Mouse (Mus musculus) thymus, postnatal 0 days (tissue): ENCODE data around the gene Tcf20. TPM values are rescaled to one million over a fixed set of nuclear protein-coding genes. Genes with fewer than 3 reads are reported as not detected.

Experiments used
- DNase-seq: peaks from one replicate; pipeline ENCODE4 v3.0.0-alpha.2; 2015; ENCODE audit warnings: low spot score
- polyA plus RNA-seq: library from polyadenylated mRNA; unstranded; fragments of >200 nt; fragmentation: Nextera tagmentation; extraction: Ambion mirVana; gene quantifications from 2 replicates; pipeline ENCODE4 v1.2.1, GENCODE M21; 2015

Tcf20 gene
- polyA plus RNA-seq, 1 experiment from 2014 or later: 13.1 TPM

GRCm38 (mm10) chr15:82928023-82928422 lies 59.6 kb downstream of the Tcf20 start:
- no peak for DNase-seq

DNA sequence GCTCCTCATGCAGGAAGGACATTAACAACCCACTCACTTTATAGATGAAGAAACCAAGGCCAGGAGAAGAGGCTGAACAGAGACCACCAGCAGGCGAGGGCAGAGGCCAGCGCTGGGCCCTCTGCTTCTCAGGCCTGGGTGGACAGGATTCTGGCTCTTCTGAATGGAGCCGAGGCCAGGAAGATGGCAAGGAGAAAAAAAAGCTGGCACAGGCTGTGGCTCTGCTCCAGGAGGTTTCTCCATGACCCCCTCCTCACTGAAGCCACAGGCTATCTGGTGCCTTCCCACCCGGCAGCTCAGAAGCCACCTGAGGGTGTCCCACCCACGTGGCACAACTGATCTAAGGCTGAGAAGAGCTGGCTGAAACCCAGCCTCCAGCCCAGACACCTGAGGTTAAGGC lies 60.6 kb downstream of the Tcf20 start:
- no peak for DNase-seq

DNA sequence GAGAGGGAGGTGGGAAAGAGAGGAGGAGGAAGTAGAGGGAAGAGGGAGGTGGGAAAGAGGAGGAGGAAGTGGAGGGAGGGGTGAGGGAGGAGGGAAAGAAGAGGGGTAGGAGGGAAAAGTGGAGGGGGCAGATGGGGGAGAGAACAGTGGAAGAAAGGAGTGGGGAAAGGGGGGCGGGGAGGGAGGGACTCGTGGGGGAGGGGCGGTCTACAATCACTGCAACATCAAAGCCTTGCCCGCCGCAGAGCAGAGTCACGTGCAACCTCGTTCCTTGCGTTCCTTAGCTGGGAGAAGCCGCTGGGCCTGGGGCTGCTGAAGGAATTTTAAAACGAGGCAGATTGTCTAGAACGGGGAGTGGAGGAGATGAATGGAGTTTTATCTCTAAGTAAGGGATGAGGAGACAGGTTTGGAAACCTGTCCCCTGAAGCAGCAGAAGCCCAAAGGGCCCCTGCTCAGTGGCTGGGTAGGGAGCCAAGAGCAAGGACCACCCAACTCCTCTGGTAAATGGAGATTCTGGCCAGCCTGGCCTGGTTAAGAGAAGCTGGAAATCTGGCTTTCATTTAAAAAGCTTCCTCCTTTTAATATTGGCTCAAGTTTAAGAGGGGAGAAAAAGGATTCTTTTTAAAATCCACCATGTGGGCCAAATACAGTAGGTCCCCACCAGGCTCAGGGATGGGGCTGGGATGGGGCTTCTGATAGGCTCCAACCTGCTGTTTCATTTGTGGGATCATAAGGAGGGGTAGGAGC lies 62.8 kb downstream of the Tcf20 start:
- DNase-seq: no peak

DNA sequence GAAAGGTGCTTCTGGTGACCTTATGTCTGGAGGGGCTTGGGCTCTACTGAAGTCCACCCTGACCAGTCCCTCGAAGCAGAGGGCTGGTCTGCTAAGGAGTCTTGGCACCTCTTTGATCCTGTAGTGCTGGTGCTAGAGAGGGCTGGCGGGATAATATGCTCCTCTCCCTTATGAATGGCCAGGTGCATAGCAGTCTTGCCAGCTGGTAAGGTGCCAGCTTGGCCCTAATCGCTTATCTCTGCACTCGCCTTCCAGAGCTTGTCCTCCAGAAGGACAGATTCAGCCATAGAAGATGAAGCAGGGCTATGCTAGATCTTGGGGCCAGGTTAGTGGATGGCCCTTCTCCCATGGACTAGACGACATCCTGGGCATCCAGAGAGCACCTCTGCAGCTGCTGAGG lies 64.1 kb downstream of the Tcf20 start:
- no peak for DNase-seq

GRCm38 (mm10) chr15:82922755-82923154 lies 64.9 kb downstream of the Tcf20 start:
- no peak for DNase-seq

- DNase-seq: no peak
These were observed 65.6 kb downstream of the Tcf20 start for GRCm38 (mm10) chr15:82922052-82922451.

DNA sequence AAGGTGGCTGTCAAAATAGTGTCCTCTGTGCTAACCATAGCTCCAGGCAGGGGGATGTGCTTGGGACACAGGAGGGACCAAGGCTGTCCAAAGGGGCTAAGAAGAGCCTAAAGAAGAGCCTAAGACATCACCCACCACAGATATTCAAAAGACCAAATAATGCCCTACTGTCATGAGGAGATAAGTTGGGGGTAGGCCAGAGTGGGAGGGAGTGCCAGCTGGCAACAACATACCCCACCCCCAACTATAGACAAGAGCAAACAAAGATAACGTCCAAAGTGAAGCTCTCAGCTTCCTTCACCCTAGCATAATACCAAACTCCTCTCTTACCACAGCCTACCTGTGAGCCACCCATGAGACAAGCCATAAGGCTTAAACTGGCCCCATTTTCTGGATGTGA lies 66.1 kb downstream of the Tcf20 start:
- no peak for DNase-seq

DNA sequence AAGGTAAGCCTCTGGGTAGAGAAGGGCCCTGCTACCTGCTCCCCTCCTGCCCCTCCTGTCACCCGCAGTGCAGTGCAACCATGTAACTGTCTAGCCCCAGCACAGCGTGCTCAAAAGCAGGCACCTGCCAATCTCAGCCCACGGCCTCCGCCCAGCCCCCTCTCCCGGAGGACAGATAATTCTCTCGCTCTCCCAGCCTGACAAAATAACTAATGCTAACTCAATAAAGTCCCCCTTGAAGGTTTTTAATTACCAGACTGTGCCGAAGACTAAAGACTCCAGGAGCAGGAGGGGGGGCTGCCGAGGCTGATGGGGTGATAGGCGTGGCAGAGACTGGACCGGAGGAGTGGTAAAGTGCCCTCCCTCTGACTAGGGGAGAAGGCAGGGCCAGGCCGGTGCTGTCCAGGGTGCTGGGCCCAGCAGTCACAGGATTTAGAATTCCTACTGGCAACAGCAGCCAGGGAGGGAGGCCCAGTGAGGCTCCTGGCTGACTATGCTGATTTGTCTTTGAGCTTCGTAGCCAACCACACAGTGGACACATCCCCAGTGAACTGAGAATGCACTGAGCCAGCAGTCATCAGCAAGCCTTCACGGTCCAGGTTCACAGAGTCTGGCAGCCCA lies 66.7 kb downstream of the Tcf20 start:
- no peak for DNase-seq

- DNase-seq: no peak
These were observed 69.7 kb downstream of the Tcf20 start for GRCm38 (mm10) chr15:82917965-82918364.

DNA sequence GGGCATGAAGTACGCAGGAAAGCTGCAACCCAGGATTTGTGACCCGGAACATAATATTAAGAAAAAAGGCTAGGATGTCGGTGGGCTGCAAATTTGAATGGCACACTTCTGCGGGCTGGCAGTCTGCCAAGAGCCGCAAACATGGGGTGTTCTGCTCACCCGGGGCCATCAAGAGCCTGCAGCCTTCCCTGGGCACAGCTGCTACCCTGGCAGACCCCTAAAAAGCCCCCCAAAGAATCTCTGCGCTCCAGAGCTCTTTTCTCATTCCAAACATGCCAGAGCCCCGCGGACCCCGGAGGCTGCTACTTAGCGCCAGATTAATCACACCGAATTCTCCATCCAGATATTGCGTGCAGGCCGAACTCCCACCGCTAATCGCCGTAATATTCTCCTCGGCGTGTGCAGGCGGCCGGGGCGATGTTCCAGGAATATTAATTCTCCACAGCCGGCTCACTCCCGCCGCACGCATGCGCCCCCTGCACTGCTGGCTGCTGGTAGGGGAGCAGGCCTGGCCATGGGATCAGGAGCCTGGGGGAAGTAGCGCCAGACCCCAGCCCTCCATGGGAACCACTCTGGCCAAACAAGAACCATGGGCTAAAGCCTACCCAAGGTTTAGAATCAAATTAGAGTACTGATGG lies 70.3 kb downstream of the Tcf20 start:
- no peak for DNase-seq

DNA sequence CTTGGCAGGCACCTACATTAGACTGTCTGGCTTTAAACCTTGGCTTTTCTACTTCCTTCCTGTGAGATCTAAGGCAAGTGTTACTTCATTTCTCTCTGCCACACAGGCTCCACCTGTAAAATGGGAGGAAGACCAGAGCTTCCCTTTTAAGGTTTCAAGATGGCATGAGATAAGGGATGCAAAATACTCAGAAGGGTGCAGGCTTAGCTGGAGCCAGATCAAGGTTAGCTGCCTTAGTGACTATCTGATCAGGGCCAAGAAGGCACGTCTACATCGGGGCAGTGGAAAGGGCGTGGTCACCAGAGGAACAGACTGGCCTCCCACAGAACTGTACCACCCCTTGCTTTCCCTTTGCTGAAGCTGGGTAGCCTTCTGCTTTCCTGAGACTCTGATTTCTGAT lies 73.2 kb downstream of the Tcf20 start:
- DNase-seq: peak; percentile 18

GRCm38 (mm10) chr15:82911965-82912337 lies 75.7 kb downstream of the Tcf20 start:
- DNase-seq: peak; percentile 37

GRCm38 (mm10) chr15:82911001-82911964 lies 76.4 kb downstream of the Tcf20 start:
- no peak for DNase-seq

GRCm38 (mm10) chr15:82910596-82910995 lies 77.1 kb downstream of the Tcf20 start:
- no peak for DNase-seq

- DNase-seq: no peak
These were observed 77.9 kb downstream of the Tcf20 start for GRCm38 (mm10) chr15:82909791-82910190.

DNA sequence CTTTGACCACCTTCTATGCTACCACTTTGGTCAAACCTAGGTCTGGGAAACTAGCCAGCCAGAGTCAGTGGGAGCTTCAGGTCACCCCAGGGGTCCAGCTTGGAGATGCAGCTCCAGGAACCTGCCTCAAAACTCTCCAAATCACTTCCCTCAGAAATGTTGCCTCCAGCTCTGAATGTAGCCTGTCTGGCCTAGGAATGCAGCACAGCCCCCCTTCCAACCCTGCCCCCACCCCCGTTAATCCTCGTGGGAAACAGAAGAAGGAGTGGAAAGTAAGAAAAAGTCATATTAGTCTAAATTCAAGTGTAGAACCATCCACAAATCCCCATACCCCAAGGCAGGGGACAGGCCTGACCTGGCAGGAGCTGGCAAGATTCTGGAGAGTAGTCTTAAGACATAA lies 79.2 kb downstream of the Tcf20 start:
- DNase-seq: no peak

- DNase-seq: no peak
These were observed 80.4 kb downstream of the Tcf20 start for GRCm38 (mm10) chr15:82907306-82907705.

GRCm38 (mm10) chr15:82906574-82907061 lies 81.1 kb downstream of the Tcf20 start:
- DNase-seq: no peak

DNA sequence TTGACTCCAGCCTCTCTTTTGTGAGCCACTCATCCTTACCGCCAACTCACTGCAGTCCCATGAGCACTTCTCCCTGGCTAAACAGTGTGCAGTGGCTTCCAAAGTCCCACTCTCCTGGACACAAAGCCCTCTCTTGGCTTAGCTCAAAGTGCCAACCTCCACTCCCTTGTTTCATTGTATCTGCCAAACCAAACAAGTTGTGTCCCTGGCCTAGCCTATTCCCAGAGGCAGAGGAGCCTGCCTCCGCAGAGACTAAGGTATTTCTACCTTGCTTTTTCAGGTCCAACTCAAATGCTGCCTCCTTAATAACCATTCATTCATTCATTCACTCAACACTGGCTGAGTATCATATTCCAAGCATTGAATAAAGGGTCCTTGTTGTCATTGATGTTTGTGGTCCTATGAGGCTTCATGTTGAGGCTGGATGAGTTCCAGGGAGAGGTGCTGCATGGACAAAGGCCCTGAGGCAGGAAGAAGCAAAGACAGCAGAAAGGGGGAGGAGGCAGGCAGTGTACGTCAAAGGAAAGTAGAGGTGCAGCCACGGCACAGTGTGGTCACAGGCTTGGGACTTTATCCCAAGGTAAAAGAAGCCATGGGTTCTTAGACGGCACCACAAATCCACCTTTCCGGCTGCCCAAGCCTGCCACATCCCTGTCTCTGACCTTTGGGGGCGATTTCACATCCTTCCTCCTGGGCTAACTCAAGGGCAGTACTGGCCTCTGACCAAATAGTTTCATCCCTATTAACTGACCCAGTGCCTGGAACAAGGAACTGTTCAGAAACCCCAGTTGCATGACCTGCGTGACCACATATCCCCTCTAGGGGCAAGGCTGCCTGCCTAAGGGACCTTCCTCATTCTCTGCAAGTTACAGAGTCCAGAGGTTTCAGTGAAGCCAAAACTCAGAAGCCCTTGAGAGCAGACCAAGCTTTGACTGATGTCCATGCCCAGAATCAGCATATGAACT lies 82.0 kb downstream of the Tcf20 start:
- DNase-seq: no peak

GRCm38 (mm10) chr15:82904526-82904925 lies 83.1 kb downstream of the Tcf20 start:
- no peak for DNase-seq
